Mouse (Mus musculus) ES-Bruce4 (cell line): ENCODE measurements around the gene Maff.

Source experiments
- CTCF ChIP-seq: IDR thresholded peaks from one replicate; pipeline ENCODE4 v1.8.1; 2011; ENCODE audit warnings: low read depth, low read length
- EP300 ChIP-seq: IDR thresholded peaks from 2 replicates; pipeline ENCODE4 v1.6.1; 2011; ENCODE audit warnings: low read depth, low read length; ENCODE audit not compliant: insufficient read depth
- POLR2A ChIP-seq: IDR thresholded peaks from one replicate; pipeline ENCODE4 v1.8.1; 2011; ENCODE audit warnings: low read length; ENCODE audit not compliant: insufficient read depth

DNA sequence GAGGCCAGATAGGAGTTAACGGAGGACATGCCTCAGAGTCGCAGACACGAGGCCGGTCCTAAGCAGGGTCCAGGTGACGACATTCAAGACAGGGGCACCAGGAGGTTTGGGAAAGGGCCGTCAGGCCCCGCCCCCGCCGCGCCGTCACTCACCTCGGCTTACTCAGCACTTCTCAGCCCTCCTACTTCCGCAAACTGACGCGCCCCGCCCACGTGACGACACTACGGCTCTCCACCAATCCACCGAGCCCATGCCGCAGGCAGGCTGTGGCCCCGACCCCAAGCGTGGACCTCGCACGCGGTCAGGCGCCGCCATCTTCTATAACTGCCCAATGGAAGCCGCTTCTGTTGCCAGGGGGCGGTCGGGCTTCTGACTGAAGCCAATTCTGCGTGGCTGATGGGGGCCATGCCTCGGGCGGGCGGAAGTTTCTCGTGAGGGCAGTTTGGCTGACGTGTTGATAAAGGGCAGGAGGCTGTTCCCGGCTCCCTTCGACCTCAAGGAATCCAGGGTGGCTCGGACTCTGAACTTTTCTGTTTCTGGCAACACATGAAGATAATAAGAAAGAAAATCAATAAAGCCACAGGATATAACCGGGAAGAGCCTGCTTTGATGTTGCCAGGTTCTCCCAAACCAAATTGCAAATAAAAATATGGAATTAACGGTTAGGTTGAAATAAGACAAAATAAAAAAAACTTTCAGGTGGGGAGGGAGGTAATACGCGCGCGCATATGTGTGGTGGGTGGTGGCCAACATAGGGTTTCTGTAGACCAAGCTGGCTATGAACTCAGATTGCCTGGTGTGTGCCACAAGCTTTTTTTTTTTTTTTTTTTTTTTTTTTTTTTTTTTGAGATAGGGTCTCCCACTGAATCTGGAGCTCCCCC is 18.1 kb upstream of the Maff start, which contains the start of gene Pla2g6:
- TF ChIP-seq POLR2A (peak; percentile 22), CTCF (no peak), EP300 (peak; percentile 68; the same call in 1 of the 2 replicates)
